Comparison of ENCODE assay signal across 9 mouse cellular contexts in the genomic region with DNA sequence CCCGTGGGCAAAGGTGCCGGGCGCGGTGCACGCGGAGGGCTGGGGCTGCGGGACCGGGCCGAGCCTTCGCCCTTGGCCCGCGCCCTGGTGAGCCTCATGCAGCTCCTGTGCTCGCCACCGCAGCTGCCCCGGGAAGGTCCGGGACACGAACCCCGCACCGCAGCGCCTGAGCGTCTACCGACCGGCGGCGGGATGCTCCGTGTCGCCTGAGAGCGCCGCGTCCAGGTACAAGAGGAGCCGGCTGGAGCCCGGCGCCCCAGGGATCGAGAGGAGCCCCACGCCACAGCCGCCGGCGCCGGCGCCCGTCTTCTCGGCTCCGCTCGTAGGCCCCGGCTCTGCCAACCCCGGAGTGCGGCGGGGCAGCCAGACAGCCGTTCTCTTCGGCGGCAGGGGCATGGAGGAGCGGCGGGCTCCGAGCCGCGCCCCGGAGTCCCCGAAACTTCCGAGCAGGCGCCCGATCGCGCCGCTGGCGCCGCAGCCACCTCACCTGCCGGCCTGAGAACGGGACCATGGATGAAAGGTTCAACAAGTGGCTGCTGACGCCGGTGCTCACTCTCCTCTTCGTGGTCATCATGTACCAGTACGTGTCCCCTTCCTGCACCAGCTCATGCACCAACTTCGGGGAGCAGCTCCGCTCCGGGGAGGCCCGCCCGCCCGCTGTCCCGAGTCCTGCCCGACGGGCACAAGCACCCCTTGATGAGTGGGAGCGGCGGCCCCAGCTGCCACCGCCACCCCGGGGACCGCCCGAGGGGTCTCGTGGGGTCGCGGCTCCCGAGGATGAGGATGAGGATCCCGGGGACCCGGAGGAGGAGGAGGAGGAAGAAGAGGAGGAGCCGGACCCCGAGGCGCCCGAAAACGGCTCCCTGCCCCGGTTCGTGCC. TPM values are rescaled to one million over a fixed set of nuclear protein-coding genes. Genes with fewer than 3 reads are reported as not detected.
DNase-seq lines count a peak whose midpoint lies in the region; ATAC-seq lines count a peak whose summit lies in the region.
"Had no signal": no experiment of that assay in that cellular context is flagged by ENCODE, and none has a peak within 500 bp of the region (broad histone marks: within the 10 kb centered on the region; RNA-seq: fewer than 3 reads in every experiment).

A gene (plus strand): TSS at position 436 of the 880 bp plus-strand sequence.

- H3K4me2 ChIP-seq in heart, embryonic 13.5 days, result peak within 1 kb of the TSS; percentile 100
- H3K4me2 ChIP-seq in midbrain, embryonic 13.5 days (replicated peaks), result peak within 1 kb of the TSS; percentile 99

- peaks cover 64% of the 10 kb centered on the region for H3K27me3 ChIP-seq in heart, embryonic 10.5 days (ENCODE audit: insufficient read depth, poor library complexity, severe bottlenecking)
- H3K27me3 ChIP-seq in heart, embryonic 13.5 days (replicated peaks), result peaks cover 84% of the 10 kb centered on the region
- peaks cover 64% of the 10 kb centered on the region for H3K27me3 ChIP-seq in midbrain, embryonic 13.5 days

- H3K9me3 ChIP-seq in heart, embryonic 10.5 days, result no peaks in the 10 kb centered on the region
- H3K9me3 ChIP-seq in heart, embryonic 13.5 days, result no peaks in the 10 kb centered on the region
- H3K9me3 ChIP-seq in midbrain, embryonic 13.5 days, result no peaks in the 10 kb centered on the region

- H3K4me3 ChIP-seq in heart, embryonic 10.5 days, result peak within 1 kb of the TSS; percentile 79
- H3K4me3 ChIP-seq in heart, embryonic 13.5 days, result peak within 1 kb of the TSS; percentile 76
- peak within 1 kb of the TSS; percentile 76 for H3K4me3 ChIP-seq in midbrain, embryonic 13.5 days (replicated peaks)

- peaks cover 16% of the 10 kb centered on the region for H3K4me1 ChIP-seq in heart, embryonic 10.5 days
- peaks cover 12% of the 10 kb centered on the region for H3K4me1 ChIP-seq in heart, embryonic 13.5 days
- peaks cover 23% of the 10 kb centered on the region for H3K4me1 ChIP-seq in midbrain, embryonic 13.5 days (replicated peaks)

- peak within 1 kb of the TSS; percentile 80 for H3K9ac ChIP-seq in heart, embryonic 13.5 days
- H3K9ac ChIP-seq in midbrain, embryonic 13.5 days (replicated peaks), result peak within 1 kb of the TSS; percentile 72

- intact Hi-C loops in heart, postnatal 36 days (cut with DNase I), result no loop called here

- DNase-seq in heart, embryonic 10.5 days (ENCODE audit: low spot score), result no peak
- DNase-seq in heart, postnatal 36 days, result no peak
- peak; percentile 17 for DNase-seq in ES-CJ7 (ENCODE audit: low read depth, low spot score)
- peak; percentile 26 for DNase-seq in cerebellum, adult 8-10 months
- peak; percentile 11 to 28 for DNase-seq in layer of hippocampus, postnatal 25 days (ENCODE audit: extremely low spot score in 1 of 2, low spot score in 1 of 2)

- H3K27ac ChIP-seq in heart, embryonic 10.5 days, result peak within 1 kb of the TSS; percentile 74
- no peak within 1 kb of the TSS for H3K27ac ChIP-seq in heart, embryonic 13.5 days (replicated peaks)
- H3K27ac ChIP-seq in midbrain, embryonic 13.5 days, result peak within 1 kb of the TSS; percentile 19; the same call in 1 of the 2 replicates
- H3K27ac ChIP-seq: macrophage had no signal

- ATAC-seq in heart, embryonic 13.5 days (ENCODE audit: extremely low read depth, insufficient number of reproducible peaks, low FRiP score, low TSS enrichment), result no peak; the same call in 1 of the 2 replicates
- ATAC-seq in midbrain, embryonic 13.5 days, result peak; percentile 84
- no peak for ATAC-seq in activated CD4-positive, CD25-positive, alpha-beta regulatory T cell, adult 4 months

- no peaks in the 10 kb centered on the region for H3K36me3 ChIP-seq in heart, embryonic 10.5 days
- no peaks in the 10 kb centered on the region for H3K36me3 ChIP-seq in heart, embryonic 13.5 days
- H3K36me3 ChIP-seq in midbrain, embryonic 13.5 days, result no peaks in the 10 kb centered on the region

- under 1% methylated on average over 93 of the region's 100 CpGs for WGBS in heart, embryonic 10.5 days
- WGBS in heart, embryonic 13.5 days, result under 1% methylated on average over 97 of the region's 100 CpGs
- WGBS in midbrain, embryonic 13.5 days, result under 1% methylated on average over 88 of the region's 100 CpGs

RNA-seq across cellular contexts. Expression of the gene that starts here (rescaled TPM):
- 0.18 TPM in 1 of 2 replicates, not detected in the other for polyA plus RNA-seq in heart, embryonic 10.5 days (2016; fragmentation: Nextera tagmentation; extraction: Ambion mirVana)
- total RNA-seq in heart, postnatal 36 days (2021), result not detected
- polyA plus RNA-seq in heart, embryonic 13.5 days (2015; fragmentation: Nextera tagmentation; extraction: Ambion mirVana), result not detected in 2 replicates
- total RNA-seq in layer of hippocampus, postnatal 25 days (2021), result 10 to 100 TPM; 58.4 to 76.4 TPM
- 0.88 and 1.3 TPM in 2 replicates for polyA plus RNA-seq in midbrain, embryonic 13.5 days (2015; fragmentation: Nextera tagmentation; extraction: Ambion mirVana)
- polyA plus RNA-seq in activated CD4-positive, CD25-positive, alpha-beta regulatory T cell, adult 4 months (2017; shearing (Covaris generic)), result not detected
- polyA plus RNA-seq: macrophage had no signal

Comparison
In these comparisons a context has a peak if more than half of its experiments do, and no peak if none do; other contexts are left out.
1. RNA of the gene that starts here (total RNA-seq): 58.4 to 76.4 TPM in layer of hippocampus, postnatal 25 days; not detected in heart, postnatal 36 days; every median in the first group is over 10 times any median in the second.
2. DNase-seq: peak in ES-CJ7 (single experiment), cerebellum, adult 8-10 months (single experiment) and layer of hippocampus, postnatal 25 days (2 of 2); none in heart, embryonic 10.5 days (single experiment) and heart, postnatal 36 days (0 of 2).
3. Peak in every context shown above with its lines, with median percentiles within 50 percentile points of each other: H3K4me3 ChIP-seq.